Mouse (Mus musculus) right cerebral cortex, postnatal 14 days (tissue): ENCODE measurements around the gene Slc5a10.
"Not testable (repeated sequence)": the region's sequence is repeated elsewhere in the genome, so short reads cannot be mapped to it uniquely, and the experiment has no call there.

ENCODE experiments used
- DNase-seq: peaks from one replicate; pipeline ENCODE4 v3.0.0; 2022

The Slc5a10 gene

DNA sequence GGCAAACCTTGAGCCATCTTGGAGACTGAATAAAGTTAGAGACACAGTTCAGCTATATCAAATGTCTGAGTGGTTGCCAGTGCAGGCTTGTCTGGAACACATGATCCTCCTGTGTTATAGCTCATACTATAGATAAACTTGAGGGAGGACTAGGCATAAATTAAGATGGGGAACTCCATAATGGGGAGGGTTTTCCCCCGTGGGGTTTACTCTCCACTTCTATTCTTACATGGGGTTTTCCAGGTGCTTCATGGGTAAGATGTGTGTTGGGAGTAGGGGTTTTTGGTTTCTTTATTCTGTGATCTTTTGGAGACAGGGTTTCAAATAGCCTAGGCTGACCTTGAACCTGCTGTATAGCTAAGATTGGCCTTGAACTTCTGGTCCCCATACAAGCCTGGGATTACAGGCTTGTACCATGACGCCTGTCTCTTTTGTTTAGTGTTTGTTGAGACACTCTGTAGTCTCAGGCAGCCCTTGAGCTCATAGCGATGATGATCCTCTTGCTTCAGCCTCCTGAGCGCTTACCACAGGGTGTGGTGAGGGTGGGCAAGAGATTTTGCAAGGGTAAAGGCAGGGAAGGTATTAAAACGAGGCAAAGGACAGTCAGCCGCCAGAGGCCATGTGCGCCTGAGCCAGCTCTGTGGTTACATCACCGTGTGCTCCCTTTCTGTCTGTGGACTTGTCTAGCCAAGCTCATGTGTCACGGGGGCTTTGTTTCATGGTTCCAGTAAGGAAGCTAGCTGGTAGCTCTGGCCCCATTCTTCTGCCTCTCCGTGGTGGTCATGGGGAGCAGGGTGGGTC lies 73.3 kb downstream of the Slc5a10 start:
- no peak for DNase-seq

- no peak for DNase-seq
Observed at GRCm38 (mm10) chr11:61646499-61647039, 74.1 kb downstream of the Slc5a10 start.

DNA sequence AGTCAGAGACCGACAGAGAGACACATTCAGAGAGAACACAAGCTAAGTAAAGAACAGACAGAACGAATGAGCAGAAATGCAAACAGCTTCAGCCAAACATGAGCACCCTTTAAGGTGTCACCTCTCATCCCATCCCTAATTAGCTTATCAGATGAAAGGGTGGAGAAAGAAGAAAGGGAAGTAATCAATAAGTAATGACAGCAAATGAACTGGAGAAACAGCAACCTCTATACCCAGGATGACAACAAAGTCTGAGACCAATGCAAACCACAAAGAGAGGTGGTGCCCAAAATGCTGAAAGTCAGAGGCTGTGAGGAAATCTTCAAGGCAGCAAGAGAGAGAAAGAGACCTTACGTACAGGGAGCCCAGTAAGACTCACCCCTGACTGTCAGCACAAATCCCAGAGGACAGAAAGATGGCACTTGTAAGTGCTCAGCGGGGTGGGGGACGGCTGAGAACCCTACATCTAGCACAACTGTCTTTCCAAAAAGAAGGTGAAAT lies 75.2 kb downstream of the Slc5a10 start:
- no peak for DNase-seq

DNA sequence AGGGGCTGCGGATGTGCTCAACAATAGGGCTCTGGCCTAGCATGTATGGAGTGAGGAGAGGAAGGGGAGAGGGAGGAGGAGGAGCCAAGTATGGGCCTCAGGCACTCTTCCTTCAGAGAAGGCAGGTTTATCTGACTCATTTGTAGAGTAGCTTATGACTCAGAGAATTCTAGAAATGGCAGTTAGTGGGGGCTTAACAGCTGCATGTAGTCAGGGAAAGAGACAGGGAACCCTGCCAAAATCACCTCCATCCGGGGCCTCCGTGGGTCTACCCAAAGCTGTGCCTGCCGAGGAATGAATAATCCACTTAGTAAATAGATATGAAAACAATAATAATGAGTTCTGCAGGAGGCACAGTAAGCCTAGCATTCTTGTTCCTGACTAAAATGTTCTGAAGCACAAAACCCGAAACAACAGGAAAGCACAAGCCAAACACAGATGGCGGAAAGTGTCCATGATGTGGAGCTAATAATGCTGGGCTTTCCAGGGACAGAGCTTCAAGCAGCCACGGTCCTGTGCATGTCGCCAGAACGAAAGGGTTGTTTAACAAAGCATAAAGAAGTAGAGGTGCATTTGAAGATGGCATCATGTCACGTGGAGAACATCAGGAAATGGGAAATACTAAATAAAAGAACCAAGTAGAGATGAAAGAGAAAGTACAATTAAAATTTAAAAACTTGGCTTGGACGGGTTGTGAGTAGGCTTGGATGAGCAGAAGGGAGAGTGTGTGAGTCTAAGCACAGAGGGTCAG lies 75.9 kb downstream of the Slc5a10 start:
- DNase-seq = no peak

GRCm38 (mm10) chr11:61643184-61643961 lies 77.3 kb downstream of the Slc5a10 start:
- DNase-seq = no peak

DNA sequence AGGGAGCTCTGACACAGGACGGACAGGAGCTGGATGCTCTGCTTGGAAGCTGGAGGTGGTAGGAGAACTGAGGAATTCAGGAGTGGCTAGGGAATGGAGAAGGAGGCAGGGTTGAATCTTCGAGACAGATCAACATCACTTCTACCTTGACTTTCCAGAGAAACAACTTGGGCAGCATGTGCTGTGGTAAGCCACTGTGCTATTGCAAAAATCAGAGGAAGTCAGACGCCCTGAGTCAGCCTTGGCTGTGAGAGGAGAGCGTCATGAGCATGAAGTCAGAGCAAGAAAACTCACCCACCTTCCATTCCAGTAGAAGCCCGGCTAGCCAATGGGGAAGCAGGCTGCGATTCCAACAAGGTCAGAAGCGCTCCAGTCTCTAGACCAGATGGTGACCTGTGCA lies 78.5 kb downstream of the Slc5a10 start:
- DNase-seq = no peak

GRCm38 (mm10) chr11:61640585-61640984 lies 80.0 kb downstream of the Slc5a10 start:
- DNase-seq = not testable (repeated sequence)

DNA sequence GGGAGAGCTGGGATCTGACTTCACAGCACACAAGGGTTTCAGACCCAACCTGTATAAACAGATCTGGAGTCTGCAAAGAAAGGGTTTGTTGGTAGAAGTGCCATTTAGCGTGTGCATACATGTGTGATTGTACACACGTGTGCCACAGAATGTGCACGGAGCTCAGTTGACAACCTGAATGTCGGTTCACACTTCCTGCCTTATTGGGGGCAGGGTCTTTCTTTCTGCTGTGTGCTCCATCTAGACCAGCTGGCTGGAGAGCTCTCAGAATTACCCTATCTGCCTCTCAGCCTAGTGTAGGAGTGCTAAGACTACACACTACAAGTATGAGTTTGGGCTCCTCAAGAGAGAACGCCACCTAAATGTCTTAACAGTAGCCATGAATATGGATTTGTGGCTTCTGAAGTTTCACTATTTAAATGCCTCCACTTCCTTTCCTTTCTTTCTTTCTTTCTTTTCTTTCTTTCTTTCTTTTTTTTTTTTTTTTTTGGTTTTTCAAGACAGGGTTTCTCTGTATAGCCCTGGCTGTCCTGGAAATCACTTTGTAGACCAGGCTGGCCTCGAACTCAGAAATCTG lies 80.9 kb downstream of the Slc5a10 start:
- DNase-seq = no peak

DNA sequence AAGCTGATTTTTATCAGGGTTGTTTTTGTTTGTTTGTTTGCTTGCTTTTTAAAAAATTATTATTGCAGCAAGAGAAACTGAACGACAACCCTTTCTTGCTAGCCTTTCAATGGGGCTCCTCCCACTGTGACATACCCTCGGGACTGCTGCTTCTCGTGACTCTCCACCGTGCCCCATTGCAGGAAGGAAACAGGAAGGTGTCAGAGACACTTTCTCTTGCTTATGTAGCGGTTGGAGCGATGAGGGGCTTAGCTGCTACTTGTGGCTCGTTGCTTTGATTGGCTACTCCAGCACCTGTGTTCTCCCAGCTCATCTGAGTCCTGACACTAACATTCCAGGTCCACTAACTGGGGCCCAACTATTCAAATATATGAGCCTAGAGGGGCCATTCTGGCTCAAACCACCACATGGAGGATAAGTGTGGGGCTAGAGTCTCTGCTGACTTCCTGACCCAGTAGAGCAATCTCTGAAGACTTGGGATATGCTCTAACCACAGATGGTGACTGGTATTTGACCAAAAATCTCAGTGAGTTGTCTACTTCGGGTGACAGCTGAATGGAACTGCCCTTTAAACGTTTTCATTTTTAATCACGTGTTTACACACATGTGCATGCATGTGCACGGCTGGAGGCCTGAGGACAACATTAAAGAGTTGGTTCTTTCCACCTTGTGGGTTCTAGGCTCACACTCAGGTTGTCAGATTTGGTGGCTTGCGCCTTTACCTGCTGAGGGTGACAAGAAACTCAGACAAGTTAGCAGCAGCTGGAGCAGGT lies 81.7 kb downstream of the Slc5a10 start:
- no peak for DNase-seq

- DNase-seq = no peak
Observed at GRCm38 (mm10) chr11:61637856-61638255, 82.8 kb downstream of the Slc5a10 start.

DNA sequence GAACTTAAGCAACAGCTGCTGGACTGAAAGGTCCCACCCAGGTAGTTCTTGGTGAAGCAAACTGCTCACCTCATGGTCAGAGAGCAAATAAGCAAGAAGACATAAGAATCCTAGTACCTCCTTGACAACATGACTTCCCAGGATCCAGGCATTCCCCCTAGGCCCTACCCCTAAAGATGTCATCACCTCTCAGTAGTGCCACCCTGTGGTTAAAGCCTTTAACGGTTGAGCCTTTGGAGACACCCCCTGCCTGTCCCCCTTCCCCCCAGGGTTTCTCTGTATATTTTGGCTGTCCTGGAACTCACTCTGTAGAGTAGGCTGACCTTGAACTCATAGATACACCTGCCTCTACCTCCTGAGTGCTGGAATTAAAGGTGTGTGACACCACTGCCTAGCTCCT lies 83.2 kb downstream of the Slc5a10 start:
- no peak for DNase-seq

- DNase-seq = not testable (repeated sequence)
Observed at GRCm38 (mm10) chr11:61636309-61636708, 84.3 kb downstream of the Slc5a10 start.

DNA sequence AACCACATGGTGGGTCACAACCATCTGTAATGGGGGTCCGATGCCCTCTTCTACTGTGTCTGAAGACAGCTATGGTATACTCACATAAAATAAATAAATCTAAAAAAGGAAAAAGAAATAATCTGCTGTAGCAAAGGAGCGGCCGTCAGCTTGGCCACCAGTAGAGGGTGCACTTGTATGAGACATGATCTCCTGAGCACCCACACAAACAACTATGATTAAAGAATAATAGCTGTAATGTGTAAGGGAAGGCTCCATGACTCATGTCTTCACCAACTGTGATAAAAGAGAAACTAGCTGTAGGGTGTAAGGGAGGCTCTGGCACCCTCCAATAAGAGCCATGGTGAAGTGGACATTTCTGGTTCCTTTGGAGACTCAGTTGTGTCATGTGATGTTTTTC lies 91.0 kb downstream of the Slc5a10 start:
- no peak for DNase-seq

DNA sequence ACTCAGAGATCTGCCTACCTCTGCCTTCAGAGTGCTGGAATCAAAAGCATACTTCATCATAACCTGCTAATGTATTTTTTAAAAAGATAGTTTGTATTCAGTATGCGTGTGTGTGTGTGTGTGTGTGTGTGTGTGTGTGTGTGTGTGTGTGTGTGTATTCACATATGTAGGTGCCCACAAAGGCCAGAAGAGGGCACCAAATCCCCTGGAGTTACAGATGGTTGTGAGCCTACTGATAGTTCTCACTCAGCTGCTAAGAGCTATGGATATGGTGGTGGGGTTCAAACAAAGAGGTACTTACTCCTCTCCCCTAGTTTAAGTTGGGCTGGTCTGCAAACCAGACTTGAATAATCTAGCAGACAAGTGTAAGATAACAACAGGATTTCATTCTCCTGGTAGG lies 94.1 kb downstream of the Slc5a10 start:
- DNase-seq = no peak

DNA sequence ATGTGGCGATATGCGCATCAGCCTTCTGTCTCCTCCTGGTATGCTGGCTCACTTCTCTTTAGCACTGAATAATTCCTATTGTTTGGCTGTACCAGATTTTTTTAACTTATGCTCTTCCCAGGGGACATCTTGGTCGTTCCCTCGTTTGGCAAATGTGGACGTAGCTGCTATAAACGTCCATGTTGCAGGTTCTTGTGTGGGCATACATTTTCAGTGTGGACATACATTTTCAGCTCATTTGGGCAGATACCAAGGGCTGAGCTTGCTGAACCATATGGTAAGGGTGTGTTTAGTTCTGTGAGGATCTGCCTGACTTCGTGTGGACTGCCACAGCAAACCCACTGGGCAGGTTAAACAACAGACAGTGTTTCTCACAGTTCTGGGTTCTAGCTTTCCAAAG lies 95.5 kb downstream of the Slc5a10 start:
- no peak for DNase-seq
